Mouse (Mus musculus): ENCODE data around the gene Mybl2.

The Mybl2 gene

DNA sequence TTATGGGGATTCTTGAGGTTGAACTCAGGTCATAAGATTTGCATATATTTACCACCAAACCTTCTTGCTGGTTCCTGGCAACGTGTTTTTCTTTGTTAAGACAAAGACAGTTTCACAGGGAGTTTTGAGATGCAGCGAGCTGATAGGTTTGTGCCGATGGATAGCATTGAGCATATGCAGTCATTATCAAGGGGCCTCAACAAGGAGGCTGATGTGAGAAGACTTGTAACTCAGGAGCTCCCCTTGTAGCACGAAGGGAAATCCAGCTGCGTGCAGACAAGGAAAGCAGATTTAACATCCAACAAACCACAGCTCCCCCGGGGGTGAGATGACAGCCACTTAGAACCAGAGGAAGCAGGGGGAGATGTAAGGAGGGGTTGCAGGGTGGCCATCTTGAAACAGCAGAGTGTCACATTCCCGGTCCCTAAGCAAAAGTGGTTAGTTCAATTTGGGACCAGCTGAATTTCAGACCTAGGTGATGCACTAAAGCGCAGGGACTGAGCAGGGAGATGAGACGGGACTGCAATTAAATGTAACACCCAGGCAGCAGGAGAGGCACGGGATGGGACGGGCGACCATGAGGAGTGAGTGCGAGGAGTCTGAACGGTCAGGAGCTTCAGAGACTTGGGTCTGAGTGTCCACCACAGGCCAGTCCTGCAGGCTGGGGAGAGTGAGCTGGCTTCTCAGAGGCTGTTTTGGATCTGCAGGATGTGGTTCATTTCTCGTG, 66.3 kb downstream of the Mybl2 start:
- peak in 1 of 2 experiments; percentile 3 for DNase-seq

DNA sequence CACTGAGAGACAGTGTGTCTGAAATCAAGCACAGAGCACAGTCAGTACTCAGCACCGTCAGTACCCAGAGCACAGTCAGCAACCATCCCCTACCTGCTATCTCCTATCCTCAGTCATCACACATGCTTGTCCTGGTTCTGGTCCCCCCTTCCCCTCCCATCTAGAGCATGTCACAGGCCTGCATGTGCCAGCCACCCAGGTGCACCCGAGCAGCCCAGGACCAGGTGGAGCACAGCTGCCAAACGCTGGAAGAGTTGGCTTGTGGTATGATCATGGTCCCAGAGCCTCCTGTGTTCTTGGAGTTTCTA, 66.8 kb downstream of the Mybl2 start:
- peak in 1 of 2 experiments; percentile 3 for DNase-seq

DNA sequence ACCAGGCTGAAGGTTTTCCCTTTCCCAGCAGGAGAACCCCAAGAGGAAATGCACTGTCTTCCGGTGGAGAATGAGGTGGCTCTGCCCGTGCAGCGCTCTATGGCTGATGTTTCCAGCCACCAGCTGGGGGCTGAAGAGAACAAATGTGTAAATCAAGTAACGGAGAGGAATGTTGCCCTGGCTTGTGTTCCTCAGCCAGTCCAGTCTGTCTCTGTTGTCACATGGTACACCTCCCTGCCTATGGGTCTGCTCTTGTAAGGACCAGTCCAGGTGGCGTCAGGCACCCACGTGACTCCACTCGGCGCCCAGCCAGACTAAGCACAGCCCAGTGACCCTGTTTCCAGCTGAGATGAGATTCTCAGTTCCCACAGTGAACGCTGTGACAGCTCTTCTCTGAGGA, 67.8 kb downstream of the Mybl2 start:
- DNase-seq = peak; percentile 91

DNA sequence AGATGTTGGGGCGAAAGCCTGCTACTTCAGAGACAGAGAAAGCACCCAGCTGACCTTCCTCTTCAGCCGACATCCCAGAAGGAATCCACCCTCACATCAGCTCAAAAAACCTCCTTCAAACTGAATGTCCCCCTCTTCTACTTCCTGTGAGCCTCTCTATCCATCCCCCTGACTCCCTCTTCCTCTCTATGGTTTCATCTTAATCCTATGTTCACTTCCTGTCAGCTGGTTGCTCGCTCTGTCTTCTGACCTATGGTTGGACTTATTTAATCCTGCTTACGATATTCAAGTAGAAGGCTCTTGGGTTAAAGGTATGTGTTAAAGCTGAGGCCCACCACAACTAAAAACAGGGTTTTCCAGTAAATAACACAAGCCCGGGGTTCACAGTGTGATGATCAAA, 69.0 kb downstream of the Mybl2 start:
- no peak for DNase-seq

DNA sequence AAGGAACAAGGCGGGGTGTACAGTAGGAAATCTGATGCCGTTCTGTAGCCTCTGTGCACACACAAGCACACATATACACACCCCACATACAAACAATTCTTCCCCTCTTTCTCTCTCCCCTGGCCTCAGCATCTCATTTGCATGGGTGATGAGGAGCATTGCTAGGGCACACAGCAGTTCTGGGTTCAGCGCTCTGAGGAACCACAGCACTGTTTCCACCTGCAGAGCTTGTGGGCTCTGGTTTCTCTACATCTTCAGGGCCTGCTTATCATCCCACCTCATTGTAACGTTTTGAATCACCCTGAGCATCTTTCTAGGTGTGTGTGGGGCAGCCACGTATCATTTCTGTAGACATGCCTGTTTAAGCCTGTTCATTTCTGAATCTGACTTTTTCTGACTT, 76.3 kb downstream of the Mybl2 start:
- DNase-seq = no peak

DNA sequence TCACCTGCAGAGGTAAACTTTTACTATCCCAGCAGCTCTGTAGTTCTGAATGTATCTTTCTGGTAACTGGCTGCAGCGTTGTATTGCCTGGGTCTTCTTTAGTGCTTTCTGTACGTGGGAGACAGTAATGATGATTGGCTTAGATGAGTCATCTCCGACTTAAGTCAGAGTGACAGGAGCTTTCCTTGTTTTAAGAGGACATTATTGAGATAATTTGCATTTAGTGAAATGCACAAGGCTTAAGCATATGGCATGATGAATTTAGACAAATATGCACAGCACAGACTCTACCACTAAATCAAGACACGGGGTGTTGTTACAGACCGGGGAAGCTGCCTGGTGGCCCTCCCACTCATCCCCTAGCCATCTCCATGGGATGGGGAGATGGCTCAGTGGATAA, 77.8 kb downstream of the Mybl2 start:
- DNase-seq = no peak
